ENCODE assay signal across 9 mouse cellular contexts in genomic region chr9:65569491-65569971, GRCm38 (mm10). TPM values are rescaled to one million over a fixed set of nuclear protein-coding genes. Genes with fewer than 3 reads are reported as not detected.
DNase-seq lines count a peak whose midpoint lies in the region; ATAC-seq and TF ChIP-seq lines count a peak whose summit lies in the region.
"Had no signal": no experiment of that assay in that cellular context is flagged by ENCODE, and none has a peak within 500 bp of the region (broad histone marks: within the 10 kb centered on the region; RNA-seq: fewer than 3 reads in every experiment).

No protein-coding gene starts in this region.

- no peak overlapping the region for H3K4me2 ChIP-seq in heart, postnatal 0 days (ENCODE audit: low read depth, low read length)
- no peak overlapping the region for H3K4me2 ChIP-seq in forebrain, embryonic 16.5 days (ENCODE audit: low read length)

- no peak overlapping the region for H3K4me3 ChIP-seq in heart, postnatal 0 days (ENCODE audit: low read depth, low read length)
- H3K4me3 ChIP-seq in forebrain, embryonic 10.5 days = no peak overlapping the region
- no peak overlapping the region for H3K4me3 ChIP-seq in forebrain, embryonic 16.5 days (replicated peaks; ENCODE audit: low read length)

- peak overlapping the region; percentile 64 for H3K27ac ChIP-seq in heart, postnatal 0 days (ENCODE audit: low read depth)
- no peak overlapping the region for H3K27ac ChIP-seq in forebrain, embryonic 10.5 days
- no peak overlapping the region for H3K27ac ChIP-seq in forebrain, embryonic 16.5 days (ENCODE audit: low read length)

- H3K36me3 ChIP-seq in heart, postnatal 0 days (replicated peaks; ENCODE audit: control insufficient read depth, insufficient read depth, low read length) = peaks cover 27% of the 10 kb centered on the region
- peaks cover 53% of the 10 kb centered on the region for H3K36me3 ChIP-seq in forebrain, embryonic 10.5 days (replicated peaks)
- H3K36me3 ChIP-seq in forebrain, embryonic 16.5 days (ENCODE audit: control insufficient read depth, insufficient read depth) = no peaks in the 10 kb centered on the region

- no peaks in the 10 kb centered on the region for H3K9me3 ChIP-seq in heart, postnatal 0 days (replicated peaks; ENCODE audit: control insufficient read depth, low read length)
- H3K9me3 ChIP-seq in forebrain, embryonic 10.5 days = no peaks in the 10 kb centered on the region
- no peaks in the 10 kb centered on the region for H3K9me3 ChIP-seq in forebrain, embryonic 16.5 days (ENCODE audit: control insufficient read depth, low read length)

- DNase-seq in adrenal gland, adult (ENCODE audit: inconsistent age in 2 of 2, low spot score in 1 of 2) = peak; percentile 51 to 83
- no peak for DNase-seq in adrenal gland, postnatal 4 days (ENCODE audit: low spot score in 2 of 2)
- peak; percentile 60 for DNase-seq in adrenal gland, postnatal 10 days
- DNase-seq in heart, postnatal 0 days (ENCODE audit: low spot score) = peak; percentile 15
- DNase-seq in lung, postnatal 25 days (ENCODE audit: low spot score) = peak; percentile 72
- no peak for DNase-seq in forebrain, embryonic 10.5 days (ENCODE audit: extremely low spot score, low spot score)
- no peak for DNase-seq in retina, embryonic 14.5 days (ENCODE audit: low spot score)
- DNase-seq: layer of hippocampus, adult 9-11 months had no signal

- peaks cover 2% of the 10 kb centered on the region for H3K4me1 ChIP-seq in heart, postnatal 0 days (ENCODE audit: control insufficient read depth, insufficient read depth)
- H3K4me1 ChIP-seq in forebrain, embryonic 10.5 days = peaks cover 3% of the 10 kb centered on the region; the same call in 1 of the 2 replicates
- no peaks in the 10 kb centered on the region for H3K4me1 ChIP-seq in forebrain, embryonic 16.5 days (replicated peaks; ENCODE audit: control insufficient read depth, insufficient read depth, low read length)

- no peak for TF ChIP-seq EP300 in heart, postnatal 0 days (IDR thresholded peaks at IDR 0.05; ENCODE audit: low read depth)

- no peak for TF ChIP-seq CTCF in heart, postnatal 0 days (IDR thresholded peaks at IDR 0.05; ENCODE audit: low read depth)

- peak; percentile 27; the same call in 1 of the 2 replicates for ATAC-seq in heart, postnatal 0 days (ENCODE audit: insufficient read depth, low read depth)
- ATAC-seq in forebrain, embryonic 16.5 days = no peak

- WGBS in heart, postnatal 0 days = 82% methylated on average over 6 of the region's 6 CpGs
- 89% methylated on average over 6 of the region's 6 CpGs for WGBS in forebrain, embryonic 10.5 days
- 85% methylated on average over 6 of the region's 6 CpGs for WGBS in forebrain, embryonic 16.5 days

- H3K27me3 ChIP-seq in heart, postnatal 0 days (ENCODE audit: control insufficient read depth, insufficient read depth, low read length) = no peaks in the 10 kb centered on the region
- H3K27me3 ChIP-seq in forebrain, embryonic 10.5 days (ENCODE audit: poor library complexity, severe bottlenecking) = no peaks in the 10 kb centered on the region
- no peaks in the 10 kb centered on the region for H3K27me3 ChIP-seq in forebrain, embryonic 16.5 days (replicated peaks; ENCODE audit: control insufficient read depth, insufficient read depth, low read length)

- no peak overlapping the region for H3K9ac ChIP-seq in heart, postnatal 0 days (replicated peaks; ENCODE audit: low read depth, low read length)
- H3K9ac ChIP-seq in forebrain, embryonic 16.5 days (replicated peaks; ENCODE audit: low read depth, low read length) = no peak overlapping the region

RNA-seq across cellular contexts. Expression of gene Plekho2, which starts 10.3 kb away (rescaled TPM):
- 10 to 100 TPM; 44.7 to 45.4 TPM for total RNA-seq in adrenal gland, postnatal 4 days (2021)
- 10 to 100 TPM; 32.5 to 37.8 TPM for total RNA-seq in adrenal gland, postnatal 10 days (2021)
- total RNA-seq in heart, postnatal 0 days (2014; rRNA removed; ENCODE audit: low replicate concordance) = 12.8 and 21.0 TPM in 2 replicates
- polyA plus RNA-seq in heart, postnatal 0 days (2015; fragmentation: Nextera tagmentation; extraction: Ambion mirVana) = 7.6 and 8.3 TPM in 2 replicates
- 11.1 and 11.9 TPM in 2 replicates for polyA plus RNA-seq in forebrain, embryonic 10.5 days (2016; fragmentation: Nextera tagmentation; extraction: Ambion mirVana)
- 4.7 and 5.7 TPM in 2 replicates for polyA plus RNA-seq in forebrain, embryonic 16.5 days (2015; fragmentation: Nextera tagmentation; extraction: Ambion mirVana)

RNA-seq across cellular contexts. Expression of gene Pif1, which starts 17.4 kb away (rescaled TPM):
- 1 to 10 TPM; 4.8 to 4.9 TPM for total RNA-seq in adrenal gland, postnatal 4 days (2021)
- total RNA-seq in adrenal gland, postnatal 10 days (2021) = 1 to 10 TPM; 2.0 to 3.3 TPM
- 7.1 and 32.7 TPM in 2 replicates for total RNA-seq in heart, postnatal 0 days (2014; rRNA removed; ENCODE audit: low replicate concordance)
- 2.5 and 2.6 TPM in 2 replicates for polyA plus RNA-seq in heart, postnatal 0 days (2015; fragmentation: Nextera tagmentation; extraction: Ambion mirVana)
- polyA plus RNA-seq in forebrain, embryonic 10.5 days (2016; fragmentation: Nextera tagmentation; extraction: Ambion mirVana) = 30.9 and 31.9 TPM in 2 replicates
- polyA plus RNA-seq in forebrain, embryonic 16.5 days (2015; fragmentation: Nextera tagmentation; extraction: Ambion mirVana) = 8.9 and 10.2 TPM in 2 replicates

RNA-seq across cellular contexts. Expression of gene Ankdd1a, which starts 49.5 kb away (rescaled TPM):
- total RNA-seq in adrenal gland, postnatal 4 days (2021) = 1 to 10 TPM; 1.1 to 1.3 TPM
- total RNA-seq in adrenal gland, postnatal 10 days (2021) = under 1 TPM in 1 of 2 experiments, not detected in 1; 0.45 TPM
- not detected in 2 replicates for total RNA-seq in heart, postnatal 0 days (2014; rRNA removed; ENCODE audit: low replicate concordance)
- not detected in 2 replicates for polyA plus RNA-seq in heart, postnatal 0 days (2015; fragmentation: Nextera tagmentation; extraction: Ambion mirVana)
- not detected in 2 replicates for polyA plus RNA-seq in forebrain, embryonic 10.5 days (2016; fragmentation: Nextera tagmentation; extraction: Ambion mirVana)
- 0.24 and 0.46 TPM in 2 replicates for polyA plus RNA-seq in forebrain, embryonic 16.5 days (2015; fragmentation: Nextera tagmentation; extraction: Ambion mirVana)

RNA-seq across cellular contexts. Expression of gene Rbpms2, which starts 59.9 kb away (rescaled TPM):
- 10 to 100 TPM; 45.2 to 45.6 TPM for total RNA-seq in adrenal gland, postnatal 4 days (2021)
- 10 to 100 TPM; 49.7 to 61.5 TPM for total RNA-seq in adrenal gland, postnatal 10 days (2021)
- 94.5 and 121 TPM in 2 replicates for total RNA-seq in heart, postnatal 0 days (2014; rRNA removed; ENCODE audit: low replicate concordance)
- polyA plus RNA-seq in heart, postnatal 0 days (2015; fragmentation: Nextera tagmentation; extraction: Ambion mirVana) = 108 and 117 TPM in 2 replicates
- 24.2 and 24.7 TPM in 2 replicates for polyA plus RNA-seq in forebrain, embryonic 10.5 days (2016; fragmentation: Nextera tagmentation; extraction: Ambion mirVana)
- polyA plus RNA-seq in forebrain, embryonic 16.5 days (2015; fragmentation: Nextera tagmentation; extraction: Ambion mirVana) = 3.2 and 3.4 TPM in 2 replicates

Comparison
In these comparisons a context has a peak if more than half of its experiments do, and no peak if none do; other contexts are left out.
1. DNase-seq: peak in adrenal gland, adult (2 of 2), adrenal gland, postnatal 10 days (single experiment), heart, postnatal 0 days (single experiment) and lung, postnatal 25 days (single experiment); none in adrenal gland, postnatal 4 days (0 of 2), forebrain, embryonic 10.5 days (single experiment) and retina, embryonic 14.5 days (single experiment).